Mouse (Mus musculus): ENCODE results near the gene Cd69. TPM values are rescaled to one million over a fixed set of nuclear protein-coding genes. Genes with fewer than 3 reads are reported as not detected.

The Cd69 gene
- polyA plus RNA-seq (2015; fragmentation: Nextera tagmentation; extraction: Ambion mirVana), result 0.39 and 0.48 TPM in 2 replicates

- Histone ChIP-seq H3K4me2 (replicated peaks; ENCODE audit: low read depth, low read length) (no peak within 1 kb of the TSS), H3K27me3 (replicated peaks; ENCODE audit: insufficient read depth, low read length) (no peaks in the 10 kb centered on the region), H3K4me1 (ENCODE audit: insufficient read depth, low read depth, low read length) (no peaks in the 10 kb centered on the region), H3K4me3 (ENCODE audit: low read depth, low read length) (no peak within 1 kb of the TSS), H3K36me3 (ENCODE audit: insufficient read depth, low read length) (no peaks in the 10 kb centered on the region), H3K9ac (replicated peaks; ENCODE audit: low read depth) (no peak within 1 kb of the TSS), H3K27ac (ENCODE audit: low read length) (no peak within 1 kb of the TSS), H3K9me3 (ENCODE audit: low read length) (no peaks in the 10 kb centered on the region)
- DNase-seq (ENCODE audit: low spot score), result no peak
- WGBS, result 52% methylated on average over 9 of the region's 9 CpGs
- TF ChIP-seq CTCF (IDR thresholded peaks at IDR 0.05) (no peak), EP300 (IDR thresholded peaks at IDR 0.05) (no peak)
- ATAC-seq, result no peak
Observed at GRCm38 (mm10) chr6:129275220-129275619, at the start of gene Cd69. Gene Cd69 (minus strand): TSS chr6:129275436.

GRCm38 (mm10) chr6:129319331-129319730 is 44.1 kb upstream of the Cd69 start:
- Histone ChIP-seq H3K27me3 (replicated peaks; ENCODE audit: insufficient read depth, low read length) (no peaks in the 10 kb centered on the region), H3K4me1 (ENCODE audit: insufficient read depth, low read depth, low read length) (no peaks in the 10 kb centered on the region), H3K4me3 (ENCODE audit: low read depth, low read length) (no peak overlapping the region), H3K4me2 (replicated peaks; ENCODE audit: low read depth, low read length) (no peak overlapping the region), H3K9ac (replicated peaks; ENCODE audit: low read depth) (no peak overlapping the region), H3K9me3 (ENCODE audit: low read length) (no peaks in the 10 kb centered on the region), H3K27ac (ENCODE audit: low read length) (no peak overlapping the region), H3K36me3 (ENCODE audit: insufficient read depth, low read length) (no peaks in the 10 kb centered on the region)
- 68% methylated on average over 4 of the region's 4 CpGs for WGBS
- ATAC-seq, result no peak
- no peak for DNase-seq (ENCODE audit: low spot score)
- TF ChIP-seq CTCF (IDR thresholded peaks at IDR 0.05) (no peak), EP300 (IDR thresholded peaks at IDR 0.05) (no peak)

GRCm38 (mm10) chr6:129318395-129318794 is 43.2 kb upstream of the Cd69 start:
- H3K27ac ChIP-seq (ENCODE audit: low read length), result no peak overlapping the region
- no peak for ATAC-seq
- H3K36me3 ChIP-seq (ENCODE audit: insufficient read depth, low read length), result no peaks in the 10 kb centered on the region
- no peaks in the 10 kb centered on the region for H3K27me3 ChIP-seq (replicated peaks; ENCODE audit: insufficient read depth, low read length)
- no peak overlapping the region for H3K4me3 ChIP-seq (ENCODE audit: low read depth, low read length)
- DNase-seq (ENCODE audit: low spot score), result no peak
- peak; percentile 21 for TF ChIP-seq CTCF (IDR thresholded peaks at IDR 0.05)
- TF ChIP-seq EP300 (IDR thresholded peaks at IDR 0.05), result no peak
- H3K9me3 ChIP-seq (ENCODE audit: low read length), result no peaks in the 10 kb centered on the region
- WGBS, result 35% methylated on average over 1 of the region's 1 CpGs
- H3K9ac ChIP-seq (replicated peaks; ENCODE audit: low read depth), result no peak overlapping the region
- no peak overlapping the region for H3K4me2 ChIP-seq (replicated peaks; ENCODE audit: low read depth, low read length)
- no peaks in the 10 kb centered on the region for H3K4me1 ChIP-seq (ENCODE audit: insufficient read depth, low read depth, low read length)

GRCm38 (mm10) chr6:129316463-129316862 is 41.2 kb upstream of the Cd69 start:
- TF ChIP-seq CTCF (IDR thresholded peaks at IDR 0.05) (no peak), EP300 (IDR thresholded peaks at IDR 0.05) (no peak)
- H3K4me2 ChIP-seq (replicated peaks; ENCODE audit: low read depth, low read length), result no peak overlapping the region
- no peak overlapping the region for H3K4me3 ChIP-seq (ENCODE audit: low read depth, low read length)
- no peak for DNase-seq (ENCODE audit: low spot score)
- no peaks in the 10 kb centered on the region for H3K4me1 ChIP-seq (ENCODE audit: insufficient read depth, low read depth, low read length)
- no peaks in the 10 kb centered on the region for H3K9me3 ChIP-seq (ENCODE audit: low read length)
- ATAC-seq, result no peak
- 69% methylated on average over 2 of the region's 2 CpGs for WGBS
- no peak overlapping the region for H3K9ac ChIP-seq (replicated peaks; ENCODE audit: low read depth)
- no peak overlapping the region for H3K27ac ChIP-seq (ENCODE audit: low read length)
- no peaks in the 10 kb centered on the region for H3K27me3 ChIP-seq (replicated peaks; ENCODE audit: insufficient read depth, low read length)
- H3K36me3 ChIP-seq (ENCODE audit: insufficient read depth, low read length), result no peaks in the 10 kb centered on the region

- no peaks in the 10 kb centered on the region for H3K36me3 ChIP-seq (ENCODE audit: insufficient read depth, low read length)
- no peaks in the 10 kb centered on the region for H3K9me3 ChIP-seq (ENCODE audit: low read length)
- no peak overlapping the region for H3K4me2 ChIP-seq (replicated peaks; ENCODE audit: low read depth, low read length)
- 68% methylated on average over 1 of the region's 1 CpGs for WGBS
- TF ChIP-seq CTCF (IDR thresholded peaks at IDR 0.05), result no peak
- TF ChIP-seq EP300 (IDR thresholded peaks at IDR 0.05), result no peak
- DNase-seq (ENCODE audit: low spot score) (no peak), ATAC-seq (no peak)
- H3K9ac ChIP-seq (replicated peaks; ENCODE audit: low read depth), result no peak overlapping the region
- H3K4me1 ChIP-seq (ENCODE audit: insufficient read depth, low read depth, low read length), result no peaks in the 10 kb centered on the region
- no peak overlapping the region for H3K27ac ChIP-seq (ENCODE audit: low read length)
- H3K27me3 ChIP-seq (replicated peaks; ENCODE audit: insufficient read depth, low read length), result no peaks in the 10 kb centered on the region
- no peak overlapping the region for H3K4me3 ChIP-seq (ENCODE audit: low read depth, low read length)
Observed at GRCm38 (mm10) chr6:129315698-129316097, 40.5 kb upstream of the Cd69 start.

- Histone ChIP-seq H3K4me1 (ENCODE audit: insufficient read depth, low read depth, low read length) (no peaks in the 10 kb centered on the region), H3K9ac (replicated peaks; ENCODE audit: low read depth) (no peak overlapping the region), H3K4me3 (ENCODE audit: low read depth, low read length) (no peak overlapping the region), H3K36me3 (ENCODE audit: insufficient read depth, low read length) (no peaks in the 10 kb centered on the region), H3K4me2 (replicated peaks; ENCODE audit: low read depth, low read length) (no peak overlapping the region), H3K27me3 (replicated peaks; ENCODE audit: insufficient read depth, low read length) (no peaks in the 10 kb centered on the region), H3K27ac (ENCODE audit: low read length) (no peak overlapping the region), H3K9me3 (ENCODE audit: low read length) (no peaks in the 10 kb centered on the region)
- no peak for ATAC-seq
- DNase-seq (ENCODE audit: low spot score), result no peak
- TF ChIP-seq EP300 (IDR thresholded peaks at IDR 0.05) (no peak), CTCF (IDR thresholded peaks at IDR 0.05) (no peak)
- 77% methylated on average over 3 of the region's 3 CpGs for WGBS
Observed at GRCm38 (mm10) chr6:129314655-129315168, 39.5 kb upstream of the Cd69 start.

- 80% methylated on average over 3 of the region's 3 CpGs for WGBS
- DNase-seq (ENCODE audit: low spot score) (no peak), ATAC-seq (no peak)
- Histone ChIP-seq H3K4me3 (ENCODE audit: low read depth, low read length) (no peak overlapping the region), H3K27ac (ENCODE audit: low read length) (no peak overlapping the region), H3K36me3 (ENCODE audit: insufficient read depth, low read length) (no peaks in the 10 kb centered on the region), H3K4me1 (ENCODE audit: insufficient read depth, low read depth, low read length) (no peaks in the 10 kb centered on the region), H3K4me2 (replicated peaks; ENCODE audit: low read depth, low read length) (no peak overlapping the region), H3K27me3 (replicated peaks; ENCODE audit: insufficient read depth, low read length) (no peaks in the 10 kb centered on the region), H3K9ac (replicated peaks; ENCODE audit: low read depth) (no peak overlapping the region), H3K9me3 (ENCODE audit: low read length) (no peaks in the 10 kb centered on the region)
- no peak for TF ChIP-seq EP300 (IDR thresholded peaks at IDR 0.05)
- no peak for TF ChIP-seq CTCF (IDR thresholded peaks at IDR 0.05)
Observed at GRCm38 (mm10) chr6:129312499-129312898, 37.3 kb upstream of the Cd69 start.
